Mouse (Mus musculus): Measurements from ENCODE around the gene Tnrc6b. TPM values are rescaled to one million over a fixed set of nuclear protein-coding genes. Genes with fewer than 3 reads are reported as not detected.

Gene Tnrc6b
- total and polyA plus RNA-seq, 2 experiments from 2014 or later = 32.2 to 33.5 TPM

DNA sequence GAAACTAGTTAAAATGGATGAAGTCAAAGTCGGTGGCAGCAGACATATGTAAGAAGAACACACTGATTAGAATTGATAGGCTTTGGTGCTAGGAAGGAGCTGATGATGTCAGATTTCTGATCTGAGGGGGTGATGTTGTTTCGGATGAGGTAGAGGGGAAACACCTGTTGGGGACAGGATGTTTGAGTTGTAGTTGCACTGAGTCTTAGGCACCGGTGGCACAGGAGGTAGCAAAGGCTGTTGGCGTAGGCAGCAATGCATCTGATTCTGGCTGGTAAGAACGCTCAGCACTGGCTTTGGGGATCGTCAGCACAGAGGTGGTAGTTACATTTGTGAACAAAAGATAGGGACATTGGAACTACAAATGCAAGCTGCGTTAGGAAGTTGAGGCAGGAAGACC, 32.5 kb downstream of the Tnrc6b start:
- Histone ChIP-seq H3K36me3 (ENCODE audit: insufficient read depth, low read length) (no peaks in the 10 kb centered on the region), H3K27me3 (ENCODE audit: insufficient read depth, low read length) (no peaks in the 10 kb centered on the region), H3K9me3 (ENCODE audit: low read length) (no peaks in the 10 kb centered on the region), H3K4me2 (ENCODE audit: low read depth, low read length) (no peak overlapping the region), H3K27ac (no peak overlapping the region), H3K4me1 (ENCODE audit: insufficient read depth, low read length) (no peaks in the 10 kb centered on the region), H3K4me3 (ENCODE audit: low read length) (no peak overlapping the region), H3K9ac (replicated peaks; ENCODE audit: low read length) (no peak overlapping the region)
- DNase-seq (ENCODE audit: low spot score) (no peak), ATAC-seq (no peak)
- WGBS = 90% methylated on average over 7 of the region's 7 CpGs
- no peak for TF ChIP-seq CTCF (IDR thresholded peaks at IDR 0.05; ENCODE audit: low read depth)

DNA sequence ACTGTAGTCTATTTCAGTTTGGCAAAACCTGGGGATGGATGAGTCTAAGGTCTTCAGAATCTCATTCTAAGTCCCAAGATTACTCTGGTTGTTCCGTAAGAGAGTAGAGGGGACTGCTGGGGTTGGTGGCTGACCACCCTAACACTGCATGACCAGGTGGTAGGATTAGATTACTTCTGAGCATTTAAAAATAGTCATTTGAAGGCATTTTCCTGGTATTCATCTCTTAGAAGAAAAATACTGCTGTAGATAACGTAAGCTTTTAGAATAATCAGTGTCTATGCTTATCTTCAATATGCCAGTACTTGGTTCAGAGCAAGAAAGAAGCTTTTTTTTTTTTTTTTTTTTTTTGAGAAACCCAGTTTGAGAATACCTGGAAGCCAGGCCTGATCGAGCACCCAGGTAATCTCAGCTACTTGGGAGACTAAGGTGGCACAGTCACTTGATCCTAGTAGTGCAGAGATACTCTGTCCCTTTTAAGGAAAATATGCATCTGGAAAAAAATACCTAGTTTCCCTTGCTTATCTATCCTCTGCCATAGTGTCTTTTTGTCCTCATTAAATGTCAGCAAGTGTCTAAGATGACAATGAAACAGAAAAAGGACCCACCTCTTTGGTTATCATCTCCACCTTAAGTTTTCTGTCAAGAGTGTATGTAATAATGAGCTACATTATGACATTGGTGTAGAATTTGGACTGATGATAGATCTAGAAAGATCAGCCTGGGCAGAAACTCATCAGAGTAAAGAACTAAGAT, 33.7 kb downstream of the Tnrc6b start:
- Histone ChIP-seq H3K4me1 (ENCODE audit: insufficient read depth, low read length) (no peaks in the 10 kb centered on the region), H3K4me3 (ENCODE audit: low read length) (no peak overlapping the region), H3K27ac (no peak overlapping the region), H3K36me3 (ENCODE audit: insufficient read depth, low read length) (no peaks in the 10 kb centered on the region), H3K27me3 (ENCODE audit: insufficient read depth, low read length) (no peaks in the 10 kb centered on the region), H3K4me2 (ENCODE audit: low read depth, low read length) (no peak overlapping the region), H3K9ac (replicated peaks; ENCODE audit: low read length) (no peak overlapping the region), H3K9me3 (ENCODE audit: low read length) (no peaks in the 10 kb centered on the region)
- DNase-seq (ENCODE audit: low spot score) (no peak), ATAC-seq (no peak)
- no peak for TF ChIP-seq CTCF (IDR thresholded peaks at IDR 0.05; ENCODE audit: low read depth)
- whole genome bisulfite sequencing = 92% methylated on average over 3 of the region's 3 CpGs

DNA sequence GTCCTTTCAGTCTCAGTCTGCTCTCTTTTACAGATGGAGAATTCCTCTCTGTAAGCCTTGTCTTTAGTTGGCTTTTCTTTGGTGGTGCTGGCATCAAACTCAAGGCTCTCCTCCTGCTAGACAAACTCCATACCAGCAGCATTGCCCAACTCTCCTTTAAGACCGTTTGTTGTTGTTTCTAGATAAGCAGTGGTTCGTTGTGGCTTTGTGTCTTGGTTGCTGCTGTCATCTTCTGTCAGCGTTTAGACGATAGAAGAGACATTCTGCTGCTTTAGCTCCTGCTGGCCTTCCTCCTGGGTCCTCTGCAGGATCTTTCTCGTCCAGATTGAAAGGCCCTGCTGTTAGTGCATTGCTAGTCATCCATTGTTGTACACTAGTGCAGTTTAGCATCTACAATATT, 37.9 kb downstream of the Tnrc6b start:
- TF ChIP-seq CTCF (IDR thresholded peaks at IDR 0.05; ENCODE audit: low read depth) = no peak

DNA sequence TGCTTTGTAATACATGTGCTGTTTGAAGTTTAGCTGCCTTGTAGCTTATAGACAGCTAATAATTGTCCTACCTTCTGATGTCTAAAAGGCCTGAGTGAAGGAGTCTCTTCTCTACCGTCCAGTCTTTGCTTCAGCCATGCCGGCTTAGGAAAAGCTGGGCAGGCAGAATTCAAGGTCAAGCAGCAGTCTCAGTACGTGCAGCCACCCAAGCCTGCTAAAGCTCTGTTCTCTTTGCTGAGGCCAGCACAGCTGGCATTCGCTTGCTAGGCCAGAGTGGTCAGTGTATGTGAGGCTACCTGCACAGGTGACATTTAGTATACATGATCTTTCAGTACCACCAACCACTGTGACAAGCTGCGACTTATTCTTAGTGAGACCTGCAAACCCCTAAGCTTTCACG, 42.2 kb downstream of the Tnrc6b start:
- Histone ChIP-seq H3K9me3 (ENCODE audit: low read length) (no peaks in the 10 kb centered on the region), H3K27ac (peak overlapping the region; percentile 41; the same call in 1 of the 2 replicates), H3K27me3 (ENCODE audit: insufficient read depth, low read length) (no peaks in the 10 kb centered on the region), H3K4me3 (ENCODE audit: low read length) (no peak overlapping the region), H3K4me1 (ENCODE audit: insufficient read depth, low read length) (no peaks in the 10 kb centered on the region), H3K36me3 (ENCODE audit: insufficient read depth, low read length) (no peaks in the 10 kb centered on the region), H3K4me2 (ENCODE audit: low read depth, low read length) (no peak overlapping the region), H3K9ac (replicated peaks; ENCODE audit: low read length) (no peak overlapping the region)
- no peak for DNase-seq (ENCODE audit: low spot score)
- 65% methylated on average over 6 of the region's 6 CpGs for WGBS
- ATAC-seq = no peak
- no peak for TF ChIP-seq CTCF (IDR thresholded peaks at IDR 0.05; ENCODE audit: low read depth)

More for the DNA sequence above, 37.9 kb downstream of the Tnrc6b start:
- ATAC-seq = no peak
- H3K9ac ChIP-seq (replicated peaks; ENCODE audit: low read length) = no peak overlapping the region
- DNase-seq (ENCODE audit: low spot score) = no peak
- no peak overlapping the region for H3K4me3 ChIP-seq (ENCODE audit: low read length)
- no peak overlapping the region for H3K4me2 ChIP-seq (ENCODE audit: low read depth, low read length)
- H3K36me3 ChIP-seq (ENCODE audit: insufficient read depth, low read length) = no peaks in the 10 kb centered on the region
- no peaks in the 10 kb centered on the region for H3K4me1 ChIP-seq (ENCODE audit: insufficient read depth, low read length)
- H3K9me3 ChIP-seq (ENCODE audit: low read length) = no peaks in the 10 kb centered on the region
- 60% methylated on average over 5 of the region's 5 CpGs for WGBS
- no peaks in the 10 kb centered on the region for H3K27me3 ChIP-seq (ENCODE audit: insufficient read depth, low read length)
- H3K27ac ChIP-seq = no peak overlapping the region

DNA sequence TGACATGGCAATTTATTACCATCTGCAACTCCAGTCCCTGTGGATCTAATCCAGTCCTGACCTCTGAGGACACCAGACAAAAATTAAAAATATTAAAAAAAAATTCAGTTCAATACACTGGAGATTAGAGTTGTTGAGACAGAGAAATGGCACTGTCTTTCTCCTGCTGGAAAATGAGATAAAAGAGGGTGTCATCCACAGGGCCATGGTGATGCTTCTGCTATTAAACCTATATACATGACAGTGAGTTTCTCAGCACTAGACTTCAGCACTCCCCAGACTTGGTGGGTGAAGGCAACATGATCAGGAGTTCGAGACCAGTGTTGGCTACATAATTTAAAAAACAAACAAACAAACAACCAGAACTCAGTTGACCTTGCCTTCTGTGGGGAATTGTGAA, 43.0 kb downstream of the Tnrc6b start:
- Histone ChIP-seq H3K9ac (replicated peaks; ENCODE audit: low read length) (no peak overlapping the region), H3K4me2 (ENCODE audit: low read depth, low read length) (no peak overlapping the region), H3K9me3 (ENCODE audit: low read length) (no peaks in the 10 kb centered on the region), H3K4me1 (ENCODE audit: insufficient read depth, low read length) (no peaks in the 10 kb centered on the region), H3K4me3 (ENCODE audit: low read length) (no peak overlapping the region), H3K27me3 (ENCODE audit: insufficient read depth, low read length) (no peaks in the 10 kb centered on the region), H3K36me3 (ENCODE audit: insufficient read depth, low read length) (no peaks in the 10 kb centered on the region), H3K27ac (no peak overlapping the region)
- no peak for TF ChIP-seq CTCF (IDR thresholded peaks at IDR 0.05; ENCODE audit: low read depth)
- ATAC-seq = no peak
- 97% methylated on average over 1 of the region's 1 CpGs for WGBS
- DNase-seq (ENCODE audit: low spot score) = no peak

DNA sequence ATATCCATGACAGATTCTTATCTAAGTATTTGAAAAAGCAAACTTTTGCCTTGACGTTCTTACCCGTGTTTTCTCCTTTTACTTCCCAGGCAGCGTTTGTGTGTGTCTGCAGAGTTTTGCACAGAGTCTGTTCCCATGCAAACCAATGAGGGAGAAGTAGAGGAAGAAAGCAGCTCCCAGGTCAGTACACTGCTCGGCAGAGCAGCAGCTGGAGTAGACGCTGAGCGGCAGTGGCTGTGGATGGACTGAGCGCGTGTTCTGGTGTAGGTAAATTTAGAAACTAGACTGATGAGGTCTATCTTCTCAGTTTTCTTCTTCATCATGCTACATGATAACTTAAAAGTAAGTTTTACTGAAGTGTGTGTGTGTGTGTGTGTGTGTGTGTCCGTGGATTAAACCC, 48.3 kb downstream of the Tnrc6b start:
- no peak overlapping the region for H3K4me2 ChIP-seq (ENCODE audit: low read depth, low read length)
- no peak overlapping the region for H3K9ac ChIP-seq (replicated peaks; ENCODE audit: low read length)
- DNase-seq (ENCODE audit: low spot score) = no peak
- no peak for ATAC-seq
- H3K4me1 ChIP-seq (ENCODE audit: insufficient read depth, low read length) = no peaks in the 10 kb centered on the region
- 89% methylated on average over 9 of the region's 9 CpGs for WGBS
- no peak for TF ChIP-seq CTCF (IDR thresholded peaks at IDR 0.05; ENCODE audit: low read depth)
- H3K36me3 ChIP-seq (ENCODE audit: insufficient read depth, low read length) = no peaks in the 10 kb centered on the region
- H3K9me3 ChIP-seq (ENCODE audit: low read length) = no peaks in the 10 kb centered on the region
- no peak overlapping the region for H3K27ac ChIP-seq
- H3K27me3 ChIP-seq (ENCODE audit: insufficient read depth, low read length) = no peaks in the 10 kb centered on the region
- no peak overlapping the region for H3K4me3 ChIP-seq (ENCODE audit: low read length)

DNA sequence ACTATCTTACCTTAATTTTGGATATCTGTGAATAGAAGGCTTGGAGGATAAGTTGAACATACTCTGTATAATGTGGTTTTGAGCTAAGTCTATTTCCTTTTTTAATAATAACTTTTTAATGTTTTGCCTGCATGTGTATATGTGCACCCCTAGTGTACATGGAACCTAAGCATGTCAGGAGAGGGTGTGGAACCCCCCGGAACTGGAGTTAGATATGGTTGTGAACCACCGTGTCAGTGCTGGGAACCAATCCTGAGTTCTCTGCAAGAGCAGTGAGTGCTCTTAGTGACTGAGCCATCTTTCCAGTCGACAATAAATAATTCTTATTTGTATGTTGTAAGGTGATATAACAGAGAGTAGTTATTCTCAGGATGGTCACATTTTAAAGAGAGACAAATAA, 49.4 kb downstream of the Tnrc6b start:
- Histone ChIP-seq H3K4me2 (ENCODE audit: low read depth, low read length) (no peak overlapping the region), H3K36me3 (ENCODE audit: insufficient read depth, low read length) (no peaks in the 10 kb centered on the region), H3K9me3 (ENCODE audit: low read length) (no peaks in the 10 kb centered on the region), H3K27me3 (ENCODE audit: insufficient read depth, low read length) (no peaks in the 10 kb centered on the region), H3K9ac (replicated peaks; ENCODE audit: low read length) (no peak overlapping the region), H3K27ac (no peak overlapping the region), H3K4me1 (ENCODE audit: insufficient read depth, low read length) (peaks cover 4% of the 10 kb centered on the region; the same call in 1 of the 2 replicates), H3K4me3 (ENCODE audit: low read length) (no peak overlapping the region)
- ATAC-seq = no peak
- DNase-seq (ENCODE audit: low spot score) = no peak
- 93% methylated on average over 3 of the region's 3 CpGs for WGBS
- TF ChIP-seq CTCF (IDR thresholded peaks at IDR 0.05; ENCODE audit: low read depth) = no peak
